Mouse (Mus musculus) heart, embryonic 10.5 days (tissue): ENCODE data around the gene Foxj3. TPM values are rescaled to one million over a fixed set of nuclear protein-coding genes. Genes with fewer than 3 reads are reported as not detected.
A peak's percentile ranks its signal among the peaks of the same experiment; 100 is the strongest.
"Not testable (repeated sequence)": the region's sequence is repeated elsewhere in the genome, so short reads cannot be mapped to it uniquely, and the experiment has no call there.

Source experiments
- DNase-seq: peaks from one replicate; pipeline ENCODE4 v3.0.0-alpha.2; 2017; ENCODE audit warnings: low spot score
- H3K27ac ChIP-seq: fragments of 300-500 bp; sonication (generic); 2 replicates; pipeline ENCODE4 v1.5.1; 2016; ENCODE audit warnings: mild to moderate bottlenecking
- H3K27me3 ChIP-seq: fragments of 300-500 bp; sonication (generic); 2 replicates; pipeline ENCODE4 v1.6.1; 2016; ENCODE audit warnings: mild to moderate bottlenecking; ENCODE audit not compliant: poor library complexity, insufficient read depth, severe bottlenecking
- H3K36me3 ChIP-seq: fragments of 300-500 bp; sonication (generic); 2 replicates; pipeline ENCODE4 v1.6.1; 2016; ENCODE audit warnings: mild to moderate bottlenecking, moderate library complexity
- H3K4me1 ChIP-seq: fragments of 300-500 bp; sonication (generic); 2 replicates; pipeline ENCODE4 v1.6.1; 2016; ENCODE audit warnings: mild to moderate bottlenecking
- H3K4me3 ChIP-seq: fragments of 300-500 bp; sonication (generic); 2 replicates; pipeline ENCODE4 v1.5.1; 2016; ENCODE audit warnings: mild to moderate bottlenecking, moderate library complexity
- H3K9me3 ChIP-seq: fragments of 300-500 bp; sonication (generic); 2 replicates; pipeline ENCODE4 v1.6.1; 2016; ENCODE audit warnings: mild to moderate bottlenecking, moderate library complexity
- WGBS: fragments of 180-500 bp; shearing (Covaris S2); methylation state at CpG from one replicate; pipeline ENCODE4 v1.1.7; 2016; 5-methylcytosine and 5-hydroxymethylcytosine counted together
- polyA plus RNA-seq: library from polyadenylated mRNA; unstranded; fragments of >200 nt; fragmentation: Nextera tagmentation; extraction: Ambion mirVana; gene quantifications from 2 replicates; pipeline ENCODE4 v1.2.1, GENCODE M21; 2016

Gene Foxj3
- polyA plus RNA-seq, 1 experiment from 2014 or later: 22.0 TPM

DNA sequence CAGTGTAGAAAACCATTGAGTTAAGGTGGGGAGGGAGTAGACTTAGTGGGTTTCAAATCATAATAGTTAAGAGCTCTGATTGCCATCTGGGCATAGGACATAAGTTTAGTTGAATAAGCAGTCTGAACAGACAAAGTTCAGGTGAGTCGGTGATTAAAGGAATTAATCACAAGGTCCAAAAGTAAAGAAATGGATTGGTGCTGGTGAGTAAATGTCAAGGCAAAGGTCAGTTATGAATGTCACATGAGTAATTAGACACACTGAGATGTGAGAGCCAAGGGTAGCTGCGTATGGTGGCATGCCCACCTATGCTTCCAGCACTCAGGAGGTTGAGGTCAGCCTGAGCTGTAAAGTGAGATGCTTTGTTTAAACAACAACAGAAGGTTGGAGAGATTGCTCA is 52.6 kb downstream of the Foxj3 start:
- DNase-seq: no peak
- Histone ChIP-seq H3K4me1 (no peaks in the 10 kb centered on the region), H3K9me3 (no peaks in the 10 kb centered on the region), H3K27ac (no peak overlapping the region), H3K27me3 (no peaks in the 10 kb centered on the region), H3K4me3 (no peak overlapping the region), H3K36me3 (peaks cover 24% of the 10 kb centered on the region)
- 88% methylated on average over 2 of the region's 2 CpGs for WGBS

GRCm38 (mm10) chr4:119590027-119590426 is 53.2 kb downstream of the Foxj3 start:
- H3K36me3 ChIP-seq: peaks cover 24% of the 10 kb centered on the region
- no peak for DNase-seq
- no peak overlapping the region for H3K4me3 ChIP-seq
- no peak overlapping the region for H3K27ac ChIP-seq
- WGBS: 71% methylated on average over 1 of the region's 1 CpGs
- no peaks in the 10 kb centered on the region for H3K9me3 ChIP-seq
- no peaks in the 10 kb centered on the region for H3K27me3 ChIP-seq
- no peaks in the 10 kb centered on the region for H3K4me1 ChIP-seq

GRCm38 (mm10) chr4:119592479-119592878 is 55.7 kb downstream of the Foxj3 start:
- peaks cover 7% of the 10 kb centered on the region for H3K36me3 ChIP-seq
- H3K27ac ChIP-seq: no peak overlapping the region
- no peak for DNase-seq
- no peak overlapping the region for H3K4me3 ChIP-seq
- no peaks in the 10 kb centered on the region for H3K4me1 ChIP-seq
- 77% methylated on average over 3 of the region's 3 CpGs for WGBS
- H3K27me3 ChIP-seq: no peaks in the 10 kb centered on the region
- no peaks in the 10 kb centered on the region for H3K9me3 ChIP-seq

- no peak overlapping the region for H3K4me3 ChIP-seq
- no peak overlapping the region for H3K27ac ChIP-seq
- no peaks in the 10 kb centered on the region for H3K27me3 ChIP-seq
- no peaks in the 10 kb centered on the region for H3K9me3 ChIP-seq
- no peaks in the 10 kb centered on the region for H3K36me3 ChIP-seq
- peaks cover under 1% of the 10 kb centered on the region; the same call in 1 of the 2 replicates for H3K4me1 ChIP-seq
- no peak for DNase-seq
- 95% methylated on average over 14 of the region's 14 CpGs for WGBS
These were observed 57.5 kb downstream of the Foxj3 start for GRCm38 (mm10) chr4:119594331-119594730.

DNA sequence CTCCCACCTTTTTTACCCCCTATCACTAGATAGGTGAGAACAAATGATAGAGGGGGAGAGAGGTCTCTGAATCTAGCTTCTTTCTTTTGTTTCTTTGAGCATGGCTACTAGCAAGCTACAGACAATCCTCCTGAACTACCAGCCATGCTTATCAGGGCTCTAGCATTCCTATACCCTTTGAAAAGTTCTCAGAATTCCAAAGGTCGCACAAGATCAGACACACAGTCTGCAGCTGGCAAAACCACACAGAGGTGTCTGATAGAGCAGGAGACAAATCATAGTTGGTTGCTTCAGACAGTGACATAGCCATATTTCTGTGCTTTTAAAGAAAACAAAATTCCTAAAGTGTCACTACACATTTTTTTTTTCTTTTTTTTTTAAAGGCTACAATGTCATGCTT is 62.8 kb downstream of the Foxj3 start:
- 13% methylated on average over 1 of the region's 1 CpGs for WGBS
- no peak for DNase-seq
- H3K27ac ChIP-seq: 0 out of 2 replicates have a peak overlapping the region, but pooled peaks have one; percentile 22
- H3K27me3 ChIP-seq: no peaks in the 10 kb centered on the region
- H3K36me3 ChIP-seq: peaks cover 17% of the 10 kb centered on the region
- no peaks in the 10 kb centered on the region for H3K9me3 ChIP-seq
- no peak overlapping the region for H3K4me3 ChIP-seq
- peaks cover 14% of the 10 kb centered on the region; the same call in 1 of the 2 replicates for H3K4me1 ChIP-seq

DNA sequence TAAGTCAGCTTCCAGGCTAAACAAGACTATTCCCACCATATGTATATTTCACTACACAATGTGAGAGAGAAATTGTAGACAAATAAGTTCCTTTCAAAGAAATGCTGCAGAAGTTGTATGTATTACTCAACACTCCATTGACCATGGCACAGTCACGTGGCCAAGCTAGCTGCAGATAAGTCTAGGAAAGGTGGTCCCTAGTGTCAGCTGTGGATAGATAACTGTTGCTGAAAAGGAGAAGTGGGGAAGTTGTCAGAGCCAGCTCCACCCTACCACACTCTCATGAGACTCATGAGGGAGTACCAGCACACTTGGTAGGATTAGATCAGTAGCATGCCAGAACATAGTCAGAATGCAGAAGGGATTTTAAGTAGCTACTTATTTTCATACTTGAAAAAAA is 72.7 kb downstream of the Foxj3 start:
- H3K27ac ChIP-seq: no peak overlapping the region

DNA sequence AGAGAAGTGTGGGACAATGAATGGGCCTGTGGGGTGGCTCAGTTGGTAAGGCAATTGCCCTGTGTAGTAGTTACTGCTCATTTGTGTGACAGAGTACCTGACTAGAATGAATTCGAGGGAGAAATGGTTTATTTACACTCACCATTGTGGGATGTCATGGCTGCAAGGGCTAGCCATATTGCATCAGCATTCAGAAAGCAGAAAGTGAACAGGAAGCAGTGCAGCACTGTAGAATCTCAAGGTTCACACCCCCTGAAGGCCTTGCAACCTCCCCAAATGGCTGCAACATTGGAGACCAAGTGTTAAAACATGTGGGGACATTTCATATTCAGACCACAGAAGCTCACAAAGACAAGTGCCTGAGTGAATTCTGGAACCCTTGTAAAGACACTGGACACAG is 77.3 kb downstream of the Foxj3 start:
- no peaks in the 10 kb centered on the region for H3K27me3 ChIP-seq
- no peaks in the 10 kb centered on the region for H3K9me3 ChIP-seq
- H3K4me1 ChIP-seq: peaks cover 15% of the 10 kb centered on the region; the same call in 1 of the 2 replicates
- peaks cover 6% of the 10 kb centered on the region; the same call in 1 of the 2 replicates for H3K36me3 ChIP-seq
- H3K4me3 ChIP-seq: no peak overlapping the region
- DNase-seq: no peak
- 83% methylated on average over 1 of the region's 1 CpGs for WGBS
- no peak overlapping the region for H3K27ac ChIP-seq

More for the DNA sequence above, 72.7 kb downstream of the Foxj3 start:
- 28% methylated on average over 1 of the region's 1 CpGs for WGBS
- Histone ChIP-seq H3K36me3 (peaks cover 21% of the 10 kb centered on the region), H3K9me3 (no peaks in the 10 kb centered on the region), H3K4me3 (no peak overlapping the region), H3K4me1 (peaks cover 11% of the 10 kb centered on the region; the same call in 1 of the 2 replicates), H3K27me3 (no peaks in the 10 kb centered on the region)
- DNase-seq: no peak

DNA sequence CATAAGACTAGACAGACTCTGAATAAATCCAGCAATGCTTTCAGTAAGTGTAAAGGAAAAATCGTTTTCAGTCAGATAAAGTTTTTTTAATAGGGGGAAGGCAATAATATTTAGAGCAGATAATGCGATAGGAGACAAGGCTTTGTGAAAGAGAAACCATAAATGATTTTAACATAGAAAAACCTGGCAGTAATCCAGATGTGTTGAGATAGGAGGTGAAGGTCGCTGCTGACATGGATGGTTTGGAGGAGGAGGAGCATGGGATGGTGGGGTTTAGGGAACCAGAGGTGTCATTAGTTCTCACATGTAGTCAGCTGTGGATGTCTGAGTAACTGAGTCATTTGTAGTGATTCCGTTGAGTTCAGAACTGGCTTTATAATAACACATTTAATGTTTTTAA is 77.9 kb downstream of the Foxj3 start:
- Histone ChIP-seq H3K27ac (no peak overlapping the region), H3K9me3 (no peaks in the 10 kb centered on the region), H3K27me3 (no peaks in the 10 kb centered on the region), H3K4me1 (peaks cover 9% of the 10 kb centered on the region; the same call in 1 of the 2 replicates), H3K4me3 (no peak overlapping the region), H3K36me3 (peaks cover 10% of the 10 kb centered on the region)
- DNase-seq: no peak
- 83% methylated on average over 4 of the region's 4 CpGs for WGBS

GRCm38 (mm10) chr4:119626081-119626645 is 89.4 kb downstream of the Foxj3 start:
- no peak for DNase-seq
- no peak overlapping the region for H3K27ac ChIP-seq
- peaks cover 52% of the 10 kb centered on the region for H3K36me3 ChIP-seq
- no peaks in the 10 kb centered on the region for H3K9me3 ChIP-seq
- H3K4me1 ChIP-seq: peaks cover 30% of the 10 kb centered on the region
- 60% methylated on average over 7 of the region's 7 CpGs for WGBS
- H3K27me3 ChIP-seq: no peaks in the 10 kb centered on the region
- H3K4me3 ChIP-seq: no peak overlapping the region

DNA sequence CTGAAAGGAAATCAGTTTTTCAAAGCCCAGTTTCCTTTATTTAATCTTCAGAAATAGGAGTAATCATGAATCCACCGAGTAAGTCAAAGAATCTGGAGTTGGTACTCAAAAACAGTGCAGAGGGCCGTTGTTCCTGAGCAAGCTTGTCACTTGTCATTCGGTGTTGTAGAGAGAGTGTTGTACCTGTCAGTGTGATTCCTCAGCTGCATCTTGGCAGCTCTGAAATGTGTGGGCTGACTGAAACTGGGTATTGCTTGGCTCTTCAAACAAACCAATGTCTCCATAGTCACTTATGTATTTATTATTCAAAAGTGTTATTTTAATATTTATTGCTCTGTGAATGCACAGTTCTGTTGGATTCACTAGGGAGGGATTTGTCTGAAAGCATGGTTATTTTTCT is 90.1 kb downstream of the Foxj3 start:
- Histone ChIP-seq H3K4me3 (no peak overlapping the region), H3K36me3 (peaks cover 46% of the 10 kb centered on the region), H3K27ac (no peak overlapping the region), H3K4me1 (peaks cover 37% of the 10 kb centered on the region), H3K9me3 (no peaks in the 10 kb centered on the region), H3K27me3 (no peaks in the 10 kb centered on the region)
- WGBS: 48% methylated on average over 3 of the region's 3 CpGs
- no peak for DNase-seq

DNA sequence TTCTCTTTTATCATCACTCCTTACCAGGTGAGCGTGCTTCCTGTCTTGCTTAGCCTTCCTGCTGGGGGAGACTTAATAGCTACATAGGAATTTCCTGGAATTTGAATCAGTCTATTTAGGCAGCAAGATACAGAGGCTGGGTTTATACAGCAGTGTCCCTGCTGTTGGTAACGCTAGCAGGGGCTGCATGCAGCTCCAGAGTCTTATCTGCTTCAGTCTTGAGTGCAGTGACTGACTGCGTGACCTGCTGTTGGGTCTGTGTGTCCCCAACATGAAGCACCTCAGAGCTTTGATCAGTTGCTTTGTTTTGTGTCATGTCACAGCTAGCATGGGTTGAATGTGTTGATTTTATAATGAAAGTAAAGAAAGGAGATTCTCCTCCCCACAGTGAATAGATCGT is 90.5 kb downstream of the Foxj3 start:
- H3K27ac ChIP-seq: no peak overlapping the region
- peaks cover 41% of the 10 kb centered on the region for H3K4me1 ChIP-seq
- H3K36me3 ChIP-seq: peaks cover 41% of the 10 kb centered on the region
- DNase-seq: no peak
- no peaks in the 10 kb centered on the region for H3K27me3 ChIP-seq
- no peaks in the 10 kb centered on the region for H3K9me3 ChIP-seq
- 53% methylated on average over 4 of the region's 4 CpGs for WGBS
- no peak overlapping the region for H3K4me3 ChIP-seq

- DNase-seq, H3K27ac ChIP-seq, H3K9me3 ChIP-seq, H3K4me3 ChIP-seq, H3K27me3 ChIP-seq: not testable (repeated sequence)
- Histone ChIP-seq H3K4me1 (peaks cover 52% of the 10 kb centered on the region), H3K36me3 (peaks cover 31% of the 10 kb centered on the region)
- WGBS: 76% methylated on average over 4 of the region's 4 CpGs
These were observed 91.6 kb downstream of the Foxj3 start for GRCm38 (mm10) chr4:119628363-119628762.

DNA sequence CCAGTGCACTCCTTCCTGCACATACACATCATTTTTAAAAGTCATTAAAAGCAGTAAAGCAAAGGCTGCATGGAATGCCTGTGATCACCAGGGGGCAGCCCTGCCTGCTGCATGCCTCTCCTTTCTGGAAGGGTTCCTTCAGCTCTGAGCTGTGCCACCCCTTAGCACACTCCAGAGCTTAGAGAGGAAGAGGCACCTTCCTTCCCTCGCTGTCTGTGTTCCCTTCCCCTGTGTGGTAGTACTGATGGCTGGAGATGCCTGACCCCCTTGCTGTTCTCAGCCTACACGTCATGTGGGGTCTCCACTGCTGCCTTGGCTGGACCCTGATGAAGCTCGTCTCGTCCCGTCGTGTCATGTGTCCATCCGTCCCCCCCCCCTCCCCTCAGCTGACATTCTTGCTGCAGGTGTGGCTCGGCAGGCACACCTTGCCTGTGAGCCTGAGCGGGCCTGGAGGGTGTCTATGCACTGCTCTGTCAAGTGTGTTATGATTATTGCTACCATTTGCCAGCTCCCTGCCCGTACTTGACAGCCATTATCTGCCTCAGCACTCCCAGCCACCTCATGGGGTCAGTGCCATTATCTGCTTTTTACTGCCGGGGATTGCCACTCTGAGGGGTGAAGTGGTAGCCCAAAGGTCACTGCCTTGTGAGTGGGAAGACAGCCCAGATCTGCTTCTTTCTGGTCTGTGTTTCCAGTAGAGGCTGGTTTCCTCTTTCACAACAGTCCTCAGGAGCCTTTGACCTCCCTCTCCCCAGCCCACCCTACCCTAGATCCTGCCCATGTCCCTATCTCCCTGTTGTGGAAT is 94.5 kb downstream of the Foxj3 start:
- peaks cover 74% of the 10 kb centered on the region for H3K4me1 ChIP-seq
- H3K27me3 ChIP-seq: no peaks in the 10 kb centered on the region
- peak overlapping the region; percentile 83 for H3K27ac ChIP-seq
- H3K36me3 ChIP-seq: peaks cover 14% of the 10 kb centered on the region
- 35% methylated on average over 11 of the region's 11 CpGs for WGBS
- H3K9me3 ChIP-seq: no peaks in the 10 kb centered on the region
- peak; percentile 88 for DNase-seq
- no peak overlapping the region for H3K4me3 ChIP-seq
